Mouse (Mus musculus) limb, embryonic 10.5 days (tissue): Measurements from ENCODE around the gene Fam107b. TPM values are rescaled to one million over a fixed set of nuclear protein-coding genes. Genes with fewer than 3 reads are reported as not detected.

Experiments used
- DNase-seq: peaks from one replicate; pipeline ENCODE4 v3.0.0-alpha.2; 2017; ENCODE audit warnings: low spot score
- H3K27ac ChIP-seq: fragments of 300-500 bp; sonication (generic); 2 replicates; pipeline ENCODE4 v1.5.1; 2016; ENCODE audit warnings: mild to moderate bottlenecking
- H3K27me3 ChIP-seq: fragments of 300-500 bp; sonication (generic); 2 replicates; pipeline ENCODE4 v1.6.1; 2016; ENCODE audit warnings: low read depth, mild to moderate bottlenecking; ENCODE audit not compliant: poor library complexity, severe bottlenecking
- H3K36me3 ChIP-seq: fragments of 300-500 bp; sonication (generic); 2 replicates; pipeline ENCODE4 v1.6.1; 2016; ENCODE audit warnings: mild to moderate bottlenecking, moderate library complexity
- H3K4me1 ChIP-seq: fragments of 300-500 bp; sonication (generic); 2 replicates; pipeline ENCODE4 v1.6.1; 2016
- H3K4me3 ChIP-seq: fragments of 300-500 bp; sonication (generic); 2 replicates; pipeline ENCODE4 v1.5.1; 2016; ENCODE audit warnings: mild to moderate bottlenecking, moderate library complexity
- H3K9me3 ChIP-seq: fragments of 300-500 bp; sonication (generic); replicated peaks from 2 replicates; pipeline ENCODE4 v1.6.1; 2016; ENCODE audit warnings: mild to moderate bottlenecking
- WGBS: fragments of 180-500 bp; shearing (Covaris S2); methylation state at CpG from one replicate; pipeline ENCODE4 v1.1.7; 2016; 5-methylcytosine and 5-hydroxymethylcytosine counted together
- polyA plus RNA-seq: library from polyadenylated mRNA; unstranded; fragments of >200 nt; fragmentation: Nextera tagmentation; extraction: Ambion mirVana; gene quantifications from 2 replicates; pipeline ENCODE4 v1.2.1, GENCODE M21; 2016

Fam107b gene
- polyA plus RNA-seq, 1 experiment from 2014 or later: 48.8 TPM

DNA sequence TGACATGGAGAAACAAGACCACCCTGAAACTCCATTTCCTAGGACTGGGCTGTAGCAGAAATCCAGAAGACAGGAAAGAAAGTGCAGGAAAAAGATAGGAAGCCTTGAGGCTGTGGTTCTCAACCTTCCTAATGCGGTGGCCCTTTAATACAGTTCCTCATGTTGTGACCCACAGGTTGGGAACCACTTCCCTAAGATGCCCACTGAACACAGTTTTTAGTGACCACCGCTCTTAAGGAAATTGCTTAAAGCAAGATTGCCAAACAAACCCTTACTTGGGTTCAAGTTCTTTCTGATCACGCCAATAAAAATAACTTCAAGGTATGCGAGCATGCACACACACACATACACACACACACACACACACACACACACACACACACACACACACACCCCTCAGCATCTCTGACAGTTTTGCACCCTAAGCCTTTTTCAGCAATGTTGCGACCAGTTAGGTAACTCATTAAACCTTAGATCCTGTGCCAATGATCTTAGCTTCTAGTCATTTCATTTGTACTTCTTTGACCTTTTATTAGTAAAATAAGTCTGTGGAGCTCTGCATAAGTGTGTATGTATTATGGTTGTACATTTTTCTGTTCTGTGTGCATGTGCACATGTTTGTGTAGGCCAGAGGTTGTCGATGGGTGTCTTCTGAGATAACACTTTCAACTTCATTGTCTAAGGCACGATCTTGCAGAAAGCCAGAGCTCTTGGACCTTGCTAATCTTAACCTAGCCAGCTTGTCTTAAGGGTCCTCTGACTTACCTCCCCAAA is 53.1 kb downstream of the Fam107b start:
- WGBS: 91% methylated on average over 7 of the region's 7 CpGs
- Histone ChIP-seq H3K4me1 (no peaks in the 10 kb centered on the region), H3K27me3 (no peaks in the 10 kb centered on the region), H3K4me3 (no peak overlapping the region), H3K9me3 (no peaks in the 10 kb centered on the region), H3K36me3 (no peaks in the 10 kb centered on the region), H3K27ac (no peak overlapping the region)
- no peak for DNase-seq

DNA sequence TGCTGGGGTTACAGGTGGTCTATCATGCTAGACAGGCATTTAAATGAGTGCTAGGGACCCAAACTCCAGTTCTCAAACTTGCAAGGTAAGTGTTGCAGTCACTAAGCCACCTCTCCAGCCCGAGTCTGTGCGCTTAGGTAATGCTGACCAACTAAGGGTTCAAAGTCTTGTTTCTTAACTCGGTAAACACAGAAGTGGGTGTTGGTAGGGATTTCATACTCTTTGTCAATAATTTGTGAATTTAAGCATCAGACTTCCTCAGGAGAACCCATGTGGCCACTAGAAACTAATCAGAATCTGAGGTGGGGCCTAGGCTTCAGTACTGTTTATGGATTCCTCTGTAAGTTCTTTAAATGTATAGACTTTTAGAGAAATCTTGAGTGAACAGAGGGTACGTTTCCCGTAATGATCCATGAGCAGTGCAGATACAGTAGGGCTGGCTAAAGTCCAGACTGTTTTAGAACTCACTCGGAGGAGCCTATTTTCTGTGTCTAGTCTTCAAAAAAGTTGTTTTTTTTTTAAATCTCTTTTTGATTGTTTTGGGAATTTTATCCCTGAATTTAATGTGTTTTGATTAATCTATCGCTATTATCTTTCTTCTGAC is 53.8 kb downstream of the Fam107b start:
- H3K27ac ChIP-seq: no peak overlapping the region
- H3K27me3 ChIP-seq: no peaks in the 10 kb centered on the region
- H3K4me1 ChIP-seq: no peaks in the 10 kb centered on the region
- H3K4me3 ChIP-seq: no peak overlapping the region
- H3K36me3 ChIP-seq: no peaks in the 10 kb centered on the region
- 92% methylated on average over 7 of the region's 7 CpGs for WGBS
- no peak for DNase-seq
- H3K9me3 ChIP-seq: no peaks in the 10 kb centered on the region

DNA sequence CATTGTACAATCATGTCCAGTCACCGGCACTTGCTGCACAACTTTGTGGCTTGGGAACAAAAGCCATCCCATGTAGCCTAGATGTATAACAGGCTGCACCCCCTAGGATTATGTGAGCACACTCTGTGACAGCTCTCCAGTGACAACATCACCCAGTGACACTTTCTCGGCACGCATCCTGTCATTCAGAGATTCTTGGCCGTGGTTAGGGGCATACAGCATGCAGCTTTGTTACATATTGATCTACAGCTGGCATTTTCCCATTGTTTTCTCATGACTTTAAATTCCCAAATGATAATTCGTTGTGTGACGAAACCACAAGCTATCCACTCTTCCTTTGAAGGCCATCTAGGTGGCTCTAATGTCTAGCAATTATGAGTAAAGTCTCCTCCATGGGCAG is 58.8 kb downstream of the Fam107b start:
- no peaks in the 10 kb centered on the region for H3K27me3 ChIP-seq
- WGBS: 88% methylated on average over 6 of the region's 6 CpGs

DNA sequence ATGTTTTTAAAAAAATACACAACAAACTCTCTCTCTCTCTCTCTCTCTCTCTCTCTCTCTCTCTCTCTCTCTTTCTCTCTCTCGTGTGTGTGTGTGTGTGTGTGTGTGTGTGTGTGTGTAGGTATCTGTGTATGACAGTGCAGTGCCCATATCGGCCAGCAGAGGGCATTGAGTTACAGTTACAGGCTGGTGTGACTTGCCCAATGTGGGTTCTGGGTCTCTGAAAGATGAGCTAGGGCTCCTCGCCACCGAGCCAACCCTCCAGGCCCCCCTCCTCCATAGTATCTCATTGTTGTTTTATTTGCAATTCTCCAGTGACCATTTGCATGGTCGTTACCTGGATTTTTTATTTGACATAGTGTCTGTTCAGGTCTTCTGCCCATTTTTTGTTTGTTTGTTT is 59.5 kb downstream of the Fam107b start:
- Histone ChIP-seq H3K4me1 (no peaks in the 10 kb centered on the region), H3K9me3 (no peaks in the 10 kb centered on the region), H3K27me3 (no peaks in the 10 kb centered on the region), H3K36me3 (no peaks in the 10 kb centered on the region), H3K27ac (no peak overlapping the region), H3K4me3 (no peak overlapping the region)
- DNase-seq: no peak
- WGBS: 92% methylated on average over 5 of the region's 5 CpGs

More for the DNA sequence above, 58.8 kb downstream of the Fam107b start:
- Histone ChIP-seq H3K4me1 (no peaks in the 10 kb centered on the region), H3K4me3 (no peak overlapping the region), H3K36me3 (no peaks in the 10 kb centered on the region), H3K27ac (no peak overlapping the region), H3K9me3 (no peaks in the 10 kb centered on the region)
- no peak for DNase-seq

DNA sequence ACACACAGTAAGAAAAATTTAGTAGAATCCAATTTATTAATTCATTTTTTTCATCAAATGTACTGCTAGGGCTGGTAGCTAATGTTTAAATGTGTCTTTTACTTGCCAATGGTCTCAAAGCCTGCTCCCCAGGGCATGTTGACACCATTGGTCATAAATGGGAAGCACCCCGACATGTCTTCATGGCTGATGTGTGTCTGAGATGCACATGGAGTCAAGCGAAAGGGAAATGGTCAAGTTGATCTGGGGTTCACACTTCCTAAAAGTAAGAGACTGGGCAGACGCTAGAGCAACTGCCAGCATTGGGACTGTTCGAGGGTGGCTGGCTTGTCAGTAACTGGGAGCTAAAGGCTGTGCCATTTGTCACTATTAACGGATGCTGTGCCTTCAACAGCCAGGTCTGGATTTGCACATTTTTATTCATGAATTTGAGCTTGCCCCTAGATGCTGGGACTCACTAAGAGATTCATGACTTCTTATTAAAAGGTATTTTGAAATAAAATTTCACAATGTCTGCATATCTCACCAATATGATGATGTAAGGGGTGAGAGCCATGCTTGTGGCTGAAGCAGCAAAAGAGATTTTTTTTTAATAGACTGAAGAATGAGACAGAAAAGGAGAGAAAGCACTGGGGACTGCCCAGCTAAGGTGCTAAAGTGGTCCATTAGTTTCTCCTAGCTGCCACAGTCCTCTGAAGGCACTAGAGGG is 60.6 kb downstream of the Fam107b start:
- H3K4me1 ChIP-seq: no peaks in the 10 kb centered on the region
- WGBS: 85% methylated on average over 5 of the region's 5 CpGs

DNA sequence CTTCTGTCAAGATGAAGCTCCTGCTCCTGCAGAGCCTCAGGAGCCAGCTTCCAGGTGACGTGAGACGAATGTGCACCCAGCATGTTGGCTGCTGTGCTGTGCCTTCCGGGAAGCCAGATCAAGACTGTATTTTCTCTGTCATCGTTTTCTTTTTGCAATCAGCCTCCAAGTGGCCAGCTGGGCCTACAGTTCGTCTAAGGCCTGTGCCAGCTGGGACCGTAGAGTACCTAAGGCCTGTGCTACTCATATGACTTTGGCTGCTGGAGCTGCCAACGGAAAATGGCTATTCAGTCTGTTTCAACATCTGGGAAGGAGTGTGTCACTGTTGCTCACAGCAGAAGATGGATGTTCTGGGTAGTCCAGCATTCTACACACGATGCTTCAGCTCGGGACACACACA is 62.8 kb downstream of the Fam107b start:
- Histone ChIP-seq H3K27me3 (no peaks in the 10 kb centered on the region), H3K27ac (no peak overlapping the region), H3K36me3 (no peaks in the 10 kb centered on the region), H3K4me1 (no peaks in the 10 kb centered on the region), H3K9me3 (no peaks in the 10 kb centered on the region), H3K4me3 (no peak overlapping the region)
- no peak for DNase-seq
- 87% methylated on average over 9 of the region's 9 CpGs for WGBS

More for the DNA sequence above, 60.6 kb downstream of the Fam107b start:
- DNase-seq: no peak
- H3K27ac ChIP-seq: no peak overlapping the region
- no peaks in the 10 kb centered on the region for H3K27me3 ChIP-seq
- no peak overlapping the region for H3K4me3 ChIP-seq
- no peaks in the 10 kb centered on the region for H3K9me3 ChIP-seq
- H3K36me3 ChIP-seq: no peaks in the 10 kb centered on the region

DNA sequence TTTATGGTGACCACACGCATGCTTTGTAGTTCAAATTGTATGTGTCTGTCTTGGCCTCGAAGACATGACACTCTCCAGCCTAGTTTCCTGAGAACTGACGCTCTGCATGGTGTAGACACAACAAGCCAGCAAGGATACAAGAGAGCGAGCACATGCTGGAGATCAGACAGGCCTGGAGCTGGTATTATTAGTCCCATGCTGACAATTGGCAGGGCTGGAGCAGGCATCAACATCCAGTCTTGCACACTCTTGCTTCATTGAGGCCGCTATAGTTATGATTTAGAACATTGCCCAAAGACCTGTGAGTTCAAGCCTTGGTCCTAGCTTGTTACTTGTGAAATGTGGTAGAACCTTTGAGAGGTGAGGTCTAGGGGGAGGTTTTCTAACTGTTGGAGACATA is 66.5 kb downstream of the Fam107b start:
- no peaks in the 10 kb centered on the region for H3K9me3 ChIP-seq
- no peak for DNase-seq
- 92% methylated on average over 5 of the region's 5 CpGs for WGBS
- no peak overlapping the region for H3K27ac ChIP-seq
- no peaks in the 10 kb centered on the region for H3K36me3 ChIP-seq
- no peak overlapping the region for H3K4me3 ChIP-seq
- no peaks in the 10 kb centered on the region for H3K4me1 ChIP-seq
- H3K27me3 ChIP-seq: no peaks in the 10 kb centered on the region

DNA sequence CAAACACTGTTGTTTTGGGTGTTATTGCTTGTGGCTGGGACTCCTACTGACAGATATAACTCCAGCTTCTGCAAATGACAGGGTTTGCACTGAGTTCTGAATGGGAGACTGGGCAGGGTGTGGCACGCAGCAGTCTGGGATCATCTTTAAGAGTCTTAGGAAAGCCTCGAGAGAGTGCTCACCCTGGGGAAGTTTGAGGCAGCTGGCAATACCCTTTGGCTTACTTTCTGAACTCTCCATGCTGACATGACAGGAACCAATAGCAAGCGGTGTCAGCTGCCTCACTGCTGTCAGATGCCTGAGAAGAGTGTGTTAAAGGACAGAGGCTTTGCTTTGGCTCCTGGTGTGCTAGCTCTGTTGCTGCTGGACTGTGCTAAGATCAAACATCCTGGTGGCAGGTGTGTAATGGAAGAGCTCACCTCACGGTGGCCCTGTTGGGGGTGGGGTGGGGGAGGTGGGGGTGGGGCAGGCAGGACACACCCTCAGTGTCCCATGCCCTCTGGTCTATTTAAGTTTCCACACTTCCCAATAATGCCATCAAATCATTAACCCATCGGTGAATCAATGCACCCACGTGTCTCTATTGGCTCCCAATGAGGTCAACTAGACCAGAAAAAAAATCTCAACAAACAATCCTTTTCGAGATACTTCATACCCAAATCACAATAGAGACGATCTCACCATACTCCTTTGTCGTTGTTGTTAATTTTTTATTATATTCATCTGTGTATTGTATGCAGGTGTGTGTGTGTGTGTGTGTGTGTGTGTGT is 70.9 kb downstream of the Fam107b start:
- H3K36me3 ChIP-seq: no peaks in the 10 kb centered on the region
- no peaks in the 10 kb centered on the region for H3K27me3 ChIP-seq
- 77% methylated on average over 9 of the region's 9 CpGs for WGBS
- no peak overlapping the region for H3K4me3 ChIP-seq
- H3K27ac ChIP-seq: no peak overlapping the region
- H3K4me1 ChIP-seq: no peaks in the 10 kb centered on the region
- no peaks in the 10 kb centered on the region for H3K9me3 ChIP-seq
- no peak for DNase-seq

DNA sequence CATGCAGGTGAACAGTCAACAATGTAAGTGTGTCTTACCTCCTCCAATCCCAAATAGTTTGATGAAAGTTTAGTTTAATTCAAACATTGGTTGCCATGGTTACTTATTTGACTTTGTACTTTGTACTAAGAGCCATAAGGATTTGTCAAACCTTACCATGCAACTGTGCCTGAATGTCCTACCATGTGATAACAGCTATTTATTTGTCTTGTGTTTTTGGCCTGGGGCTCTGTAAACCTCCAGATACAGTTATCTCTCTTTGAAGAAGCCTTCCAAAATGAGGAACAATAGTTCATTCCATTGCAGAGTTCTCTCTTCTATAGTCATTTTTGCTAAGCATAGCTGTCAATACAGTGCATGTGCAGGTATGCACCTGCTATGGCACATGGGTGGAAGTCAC is 72.7 kb downstream of the Fam107b start:
- H3K27ac ChIP-seq: no peak overlapping the region
- no peak for DNase-seq
- H3K27me3 ChIP-seq: no peaks in the 10 kb centered on the region
- no peaks in the 10 kb centered on the region for H3K4me1 ChIP-seq
- no peak overlapping the region for H3K4me3 ChIP-seq
- H3K9me3 ChIP-seq: no peaks in the 10 kb centered on the region
- H3K36me3 ChIP-seq: no peaks in the 10 kb centered on the region

DNA sequence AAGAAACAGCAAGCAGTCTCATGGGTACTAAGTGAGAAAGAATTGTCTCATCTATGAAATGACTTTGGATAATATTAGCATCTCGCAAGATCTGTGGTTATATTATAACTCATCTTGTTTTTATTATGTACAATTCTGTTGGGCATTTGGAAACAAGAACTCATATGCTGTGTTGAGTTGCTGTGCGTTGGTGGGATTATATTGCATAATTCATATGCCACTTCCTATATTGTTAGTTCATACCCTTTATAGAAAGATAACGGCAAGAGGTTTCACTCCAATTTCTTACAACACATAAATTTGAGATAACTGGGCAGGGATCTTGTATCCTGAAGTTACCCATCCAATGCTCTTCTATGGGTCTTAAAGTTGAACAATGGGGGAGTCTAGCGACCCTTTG is 75.5 kb downstream of the Fam107b start:
- 97% methylated on average over 4 of the region's 4 CpGs for WGBS

DNA sequence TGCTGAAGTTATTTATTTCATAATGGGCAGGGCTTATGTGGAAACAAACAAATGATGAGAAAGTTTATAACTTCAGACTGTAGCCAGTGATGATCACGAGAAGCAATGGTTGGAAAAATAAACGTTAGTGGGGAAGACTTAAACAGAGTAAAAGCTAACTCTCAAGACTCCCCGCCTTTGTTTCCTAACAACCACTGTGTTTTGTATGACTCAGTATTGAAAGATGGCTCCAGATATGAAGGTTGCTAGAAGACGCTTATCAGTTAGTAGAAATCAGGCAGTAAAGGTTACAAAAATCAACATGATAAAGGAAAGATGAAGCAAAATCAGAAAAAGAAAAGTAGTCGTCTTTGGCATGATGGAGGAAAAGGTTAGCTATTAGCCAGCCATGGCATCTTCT is 78.9 kb downstream of the Fam107b start:
- H3K27ac ChIP-seq: no peak overlapping the region
- no peak for DNase-seq
- no peak overlapping the region for H3K4me3 ChIP-seq
- H3K36me3 ChIP-seq: no peaks in the 10 kb centered on the region
- no peaks in the 10 kb centered on the region for H3K27me3 ChIP-seq
- 86% methylated on average over 5 of the region's 5 CpGs for WGBS
- H3K4me1 ChIP-seq: no peaks in the 10 kb centered on the region
- no peaks in the 10 kb centered on the region for H3K9me3 ChIP-seq

More for the DNA sequence above, 75.5 kb downstream of the Fam107b start:
- Histone ChIP-seq H3K36me3 (no peaks in the 10 kb centered on the region), H3K4me3 (no peak overlapping the region), H3K9me3 (no peaks in the 10 kb centered on the region), H3K4me1 (no peaks in the 10 kb centered on the region), H3K27ac (no peak overlapping the region), H3K27me3 (no peaks in the 10 kb centered on the region)
- no peak for DNase-seq

DNA sequence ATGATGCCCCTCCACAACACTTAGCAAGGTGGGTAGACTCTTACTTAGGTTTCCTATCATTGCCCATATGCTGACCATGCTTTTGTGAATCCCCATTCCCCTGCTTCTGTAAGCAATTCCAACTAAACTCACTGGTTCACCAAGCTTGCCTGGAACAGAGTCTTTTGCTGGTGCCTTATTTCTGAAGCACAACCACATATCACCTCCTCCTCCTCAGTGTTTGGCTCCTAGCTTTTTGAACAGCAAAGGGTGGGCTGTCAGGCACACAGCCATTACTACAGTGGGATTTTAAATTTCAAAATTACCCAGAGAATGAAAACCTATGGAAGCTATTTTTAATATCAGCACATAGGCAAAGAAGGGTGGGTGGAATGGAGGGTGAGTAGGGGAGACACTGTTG is 84.3 kb downstream of the Fam107b start:
- DNase-seq: no peak
- H3K9me3 ChIP-seq: no peaks in the 10 kb centered on the region

DNA sequence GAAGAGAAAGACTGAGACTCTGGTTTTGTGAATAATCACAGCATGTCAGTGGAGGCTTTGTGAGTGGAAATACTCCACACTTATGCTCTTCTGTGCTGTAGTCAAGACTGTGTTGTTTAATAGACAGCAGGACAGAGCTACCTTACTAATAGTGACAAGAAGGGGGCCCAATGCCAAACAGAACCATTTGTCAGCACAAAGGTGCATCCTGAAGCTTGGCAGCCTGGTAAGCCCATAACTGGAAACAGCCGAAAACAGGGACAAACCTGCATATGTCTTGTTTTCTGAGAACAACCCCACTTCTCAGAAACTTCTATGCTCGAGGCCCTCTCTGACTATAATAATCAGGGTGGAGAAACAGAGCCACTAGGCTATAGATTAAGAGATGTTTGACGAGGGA is 85.8 kb downstream of the Fam107b start:
- 89% methylated on average over 3 of the region's 3 CpGs for WGBS
- no peak for DNase-seq
- Histone ChIP-seq H3K27me3 (no peaks in the 10 kb centered on the region), H3K9me3 (no peaks in the 10 kb centered on the region), H3K4me3 (no peak overlapping the region), H3K4me1 (peaks cover 14% of the 10 kb centered on the region; the same call in 1 of the 2 replicates), H3K27ac (no peak overlapping the region), H3K36me3 (no peaks in the 10 kb centered on the region)

More for the DNA sequence above, 84.3 kb downstream of the Fam107b start:
- Histone ChIP-seq H3K4me3 (no peak overlapping the region), H3K27me3 (no peaks in the 10 kb centered on the region), H3K27ac (no peak overlapping the region), H3K36me3 (no peaks in the 10 kb centered on the region), H3K4me1 (peaks cover 14% of the 10 kb centered on the region; the same call in 1 of the 2 replicates)
